Mouse (Mus musculus): ENCODE data around the gene Ltbp2.

DNA sequence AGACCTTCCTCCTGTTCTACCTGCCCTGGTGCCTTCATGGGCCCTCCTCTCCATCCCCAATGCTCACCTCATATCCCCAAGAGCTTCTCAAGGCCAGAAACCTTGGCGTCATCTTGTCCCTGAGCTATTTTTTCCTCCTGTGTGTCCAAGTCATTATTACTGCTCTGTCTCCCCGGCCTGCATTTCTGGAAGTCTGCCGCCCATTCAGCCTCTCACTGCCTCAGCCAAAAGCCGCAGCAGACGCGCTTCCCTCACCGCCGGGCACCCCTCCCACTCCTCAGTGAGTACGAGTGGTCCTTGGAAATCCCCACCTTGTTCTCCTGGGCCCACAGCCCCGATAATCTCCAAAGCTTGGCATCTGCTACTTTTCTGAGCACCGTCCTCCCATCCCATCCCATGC, 3.8 kb upstream of the Ltbp2 start:
- TF ChIP-seq POLR2A (IDR thresholded peaks at IDR 0.05; ENCODE audit: insufficient read length, low read depth): no peak
- no peak for TF ChIP-seq MAX (IDR thresholded peaks at IDR 0.05; ENCODE audit: low read depth)
